Mouse (Mus musculus): ENCODE results near the gene Abcc8.

DNA sequence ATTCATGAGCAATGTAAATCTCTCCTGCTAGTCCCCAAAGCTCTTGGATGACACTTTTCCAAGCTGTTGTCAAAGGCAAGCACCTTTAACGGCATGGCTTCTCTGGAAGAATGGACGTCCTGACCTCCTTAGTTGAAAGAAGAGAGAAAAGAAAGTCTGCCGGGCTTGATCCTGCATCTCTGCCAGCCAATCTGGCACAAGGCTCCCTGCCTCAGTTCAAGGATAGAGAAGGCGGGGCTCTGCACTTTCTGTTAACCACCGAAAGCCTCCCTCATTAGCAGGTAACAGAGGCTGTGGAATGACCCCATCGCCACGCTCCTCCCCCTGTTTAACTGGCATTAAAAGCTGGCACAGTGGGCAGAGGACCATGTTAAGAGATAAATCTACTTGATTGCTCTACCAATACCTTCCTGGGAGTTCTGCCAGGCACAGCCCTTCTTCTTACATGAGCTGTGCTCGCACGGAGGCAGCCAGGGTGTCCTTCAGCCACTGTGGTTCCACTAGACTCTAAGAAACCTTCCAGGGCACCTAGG lies 26.9 kb downstream of the Abcc8 start:
- TF ChIP-seq ZNF384 (IDR thresholded peaks at IDR 0.05; ENCODE audit: low read depth, low read length) (no peak), HCFC1 (IDR thresholded peaks at IDR 0.05; ENCODE audit: borderline replicate concordance, insufficient read depth, low read length) (no peak), MAFK (IDR thresholded peaks at IDR 0.05; ENCODE audit: insufficient read depth, low read depth, low read length) (no peak)
